Mouse (Mus musculus) kidney, adult 11 months (tissue): ENCODE data around the gene Kat2b.
A peak's percentile ranks its signal among the peaks of the same experiment; 100 is the strongest.
"Not testable (repeated sequence)": the region's sequence is repeated elsewhere in the genome, so short reads cannot be mapped to it uniquely, and the experiment has no call there.

ENCODE experiments used
- DNase-seq: peaks from one replicate; pipeline ENCODE4 v3.0.0; 2022

The Kat2b gene

DNA sequence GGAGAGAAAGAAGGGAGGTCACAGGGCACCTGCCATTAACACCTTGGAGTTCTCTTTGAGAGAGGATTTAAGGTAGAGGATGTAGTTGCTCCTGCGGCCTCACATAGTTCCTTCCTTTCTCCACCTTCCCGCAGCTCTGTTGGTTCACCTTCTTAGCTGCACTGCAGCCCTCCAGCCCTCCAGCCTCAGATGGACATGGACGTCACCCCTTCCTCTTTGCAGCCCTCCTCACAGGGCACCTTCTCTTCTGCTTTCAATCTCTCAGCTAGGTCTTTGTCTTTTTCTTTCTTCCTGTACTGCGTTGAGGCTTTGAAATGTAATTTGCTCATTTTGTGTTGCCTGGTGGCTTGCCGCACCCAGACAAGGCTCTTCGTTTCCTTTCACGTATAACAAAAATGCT lies 39.4 kb downstream of the Kat2b start:
- DNase-seq, result not testable (repeated sequence)

- not testable (repeated sequence) for DNase-seq
These were observed 42.3 kb downstream of the Kat2b start for GRCm38 (mm10) chr17:53608924-53609323.

DNA sequence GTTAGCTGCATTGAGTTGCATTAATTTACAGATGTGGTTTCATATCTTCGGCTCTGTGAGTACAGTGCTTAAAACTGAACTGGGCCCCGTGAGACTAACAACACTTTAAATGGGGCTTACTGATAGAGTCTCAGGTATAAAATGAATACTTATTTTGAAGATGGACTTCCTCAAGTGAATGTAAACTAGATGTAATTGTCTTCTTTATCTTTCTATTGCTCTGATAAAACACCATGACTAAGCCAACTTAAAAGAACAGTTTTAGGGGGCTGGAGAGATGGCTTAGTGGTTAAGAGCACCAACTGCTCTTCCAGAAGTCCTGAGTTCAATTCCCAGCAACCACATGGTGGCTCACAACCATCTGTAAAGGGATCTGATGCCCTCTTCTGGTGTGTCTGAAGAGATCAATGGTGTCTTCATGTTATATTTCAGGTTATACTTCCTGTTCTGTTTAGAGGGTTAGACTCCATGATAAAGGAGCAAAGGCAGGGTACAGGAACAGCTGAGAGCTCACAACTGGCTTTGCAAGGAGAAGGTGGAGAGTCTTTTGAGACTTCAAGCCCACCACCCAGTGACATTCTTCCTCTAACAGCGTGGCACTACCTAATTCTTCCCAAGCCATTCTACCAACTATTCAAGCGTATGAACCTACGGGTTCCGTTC lies 50.8 kb downstream of the Kat2b start:
- no peak for DNase-seq

DNA sequence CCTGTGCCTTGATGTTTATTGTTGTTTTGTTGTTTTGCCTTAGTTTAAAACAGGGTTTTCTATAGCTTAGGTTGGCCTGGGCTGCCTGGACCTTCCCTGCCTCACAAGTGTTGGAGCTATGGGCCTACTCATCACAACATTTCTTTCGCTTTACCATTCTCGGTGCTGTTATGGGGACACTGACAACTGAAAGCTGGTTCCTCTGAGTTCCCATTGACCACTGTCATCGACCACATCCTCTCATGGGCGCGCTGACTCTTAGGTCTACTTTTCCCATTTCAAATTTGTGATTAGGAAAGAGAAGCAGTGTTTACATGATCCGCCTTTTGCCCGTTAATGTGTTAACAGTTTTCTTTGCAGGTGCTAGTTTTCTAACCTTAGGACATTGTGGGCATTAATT lies 51.7 kb downstream of the Kat2b start:
- no peak for DNase-seq

- no peak for DNase-seq
These were observed 52.7 kb downstream of the Kat2b start for GRCm38 (mm10) chr17:53619391-53619790.

- no peak for DNase-seq
These were observed 54.0 kb downstream of the Kat2b start for GRCm38 (mm10) chr17:53620611-53621010.

GRCm38 (mm10) chr17:53622125-53622524 lies 55.5 kb downstream of the Kat2b start:
- no peak for DNase-seq

- DNase-seq, result no peak
These were observed 57.1 kb downstream of the Kat2b start for GRCm38 (mm10) chr17:53623762-53624161.

DNA sequence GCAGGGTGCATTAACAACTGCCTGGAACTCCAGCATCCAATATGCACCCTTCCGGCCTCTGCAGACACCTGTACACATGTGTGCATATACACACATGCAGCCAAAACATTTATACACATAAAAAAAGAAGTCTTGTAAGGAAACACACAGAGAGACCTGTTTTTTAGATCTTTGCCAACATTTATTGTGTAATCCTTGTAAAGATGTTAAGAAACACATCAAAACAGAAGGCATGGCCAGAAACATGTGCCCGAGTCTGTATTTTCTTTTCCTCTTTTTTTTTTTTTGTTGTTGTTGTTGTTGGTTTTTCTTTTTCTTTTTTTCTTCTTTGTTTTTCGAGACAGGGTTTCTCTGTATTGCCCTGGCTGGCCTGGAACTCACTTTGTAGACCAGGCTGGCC lies 59.5 kb downstream of the Kat2b start:
- no peak for DNase-seq

- peak; percentile 34 for DNase-seq
These were observed 60.8 kb downstream of the Kat2b start for GRCm38 (mm10) chr17:53627497-53627896.

- no peak for DNase-seq
These were observed 61.5 kb downstream of the Kat2b start for GRCm38 (mm10) chr17:53628131-53628530.

DNA sequence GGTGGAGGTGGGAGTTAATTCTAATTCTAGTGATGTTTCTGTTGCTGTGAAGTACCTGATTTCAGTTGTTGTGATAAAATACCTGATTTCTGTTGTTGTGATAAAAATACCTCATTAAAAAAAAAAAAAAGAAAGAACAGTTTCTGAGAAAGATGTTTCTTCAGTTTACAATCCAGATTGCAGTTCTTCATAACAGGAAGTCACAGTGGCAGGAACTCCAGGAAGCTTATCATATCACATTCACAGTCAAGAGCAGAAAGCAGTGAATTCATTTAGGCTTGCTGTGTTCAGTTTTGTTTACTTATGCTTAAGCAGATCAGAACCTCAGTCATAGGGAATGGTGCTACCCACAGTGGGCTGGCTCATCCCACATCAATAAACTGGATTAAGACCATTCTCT lies 64.7 kb downstream of the Kat2b start:
- no peak for DNase-seq

GRCm38 (mm10) chr17:53643360-53643759 lies 76.7 kb downstream of the Kat2b start:
- no peak for DNase-seq

- DNase-seq, result peak; percentile 14
These were observed 83.6 kb downstream of the Kat2b start for GRCm38 (mm10) chr17:53650251-53650661.

GRCm38 (mm10) chr17:53654596-53654995 lies 87.9 kb downstream of the Kat2b start:
- no peak for DNase-seq

DNA sequence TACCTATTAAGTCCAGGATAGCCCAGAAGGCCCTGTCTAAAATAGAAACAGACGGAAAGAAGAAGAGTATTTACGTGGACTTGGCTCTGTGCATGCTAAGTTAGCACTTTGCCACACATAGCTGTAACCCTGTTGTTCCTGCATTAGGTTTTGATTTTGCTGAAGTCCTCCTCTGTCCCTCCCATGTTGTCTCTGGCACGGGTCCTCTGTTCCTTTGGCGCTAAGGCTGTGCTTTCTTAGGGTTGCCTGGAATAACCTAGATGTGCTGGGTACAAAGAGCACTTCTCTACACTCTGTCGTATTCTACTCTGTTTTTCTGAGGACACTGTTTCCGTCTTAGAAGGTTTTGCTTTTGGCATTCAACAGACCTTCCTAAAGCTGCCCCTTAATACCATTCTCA lies 88.4 kb downstream of the Kat2b start:
- DNase-seq, result peak; percentile 55

DNA sequence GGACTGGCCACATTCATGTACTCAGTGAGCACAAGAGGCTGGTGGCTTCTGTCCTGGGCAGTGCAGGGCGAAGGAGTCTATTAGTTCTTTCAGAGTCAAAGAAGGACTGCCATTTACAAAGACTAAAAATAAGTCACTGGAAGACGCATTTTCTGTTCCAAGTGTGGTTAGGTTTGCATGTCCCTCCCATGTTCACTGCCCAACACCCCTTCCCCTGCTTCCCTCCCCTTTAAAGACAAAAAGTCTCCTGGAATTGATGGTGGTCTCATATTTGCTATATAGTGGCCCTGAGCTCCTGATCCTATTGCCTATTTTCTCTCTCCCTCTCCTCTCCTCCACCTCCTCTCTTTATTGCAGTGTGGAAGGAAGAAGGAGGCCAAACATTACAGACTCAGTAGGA lies 89.3 kb downstream of the Kat2b start:
- no peak for DNase-seq

- no peak for DNase-seq
These were observed 89.8 kb downstream of the Kat2b start for GRCm38 (mm10) chr17:53656369-53656860.

- not testable (repeated sequence) for DNase-seq
These were observed 90.7 kb downstream of the Kat2b start for GRCm38 (mm10) chr17:53657391-53657790.

GRCm38 (mm10) chr17:53658668-53659067 lies 92.0 kb downstream of the Kat2b start:
- DNase-seq, result no peak

GRCm38 (mm10) chr17:53659230-53659629 lies 92.6 kb downstream of the Kat2b start:
- DNase-seq, result no peak

- no peak for DNase-seq
These were observed 93.1 kb downstream of the Kat2b start for GRCm38 (mm10) chr17:53659738-53660137.

DNA sequence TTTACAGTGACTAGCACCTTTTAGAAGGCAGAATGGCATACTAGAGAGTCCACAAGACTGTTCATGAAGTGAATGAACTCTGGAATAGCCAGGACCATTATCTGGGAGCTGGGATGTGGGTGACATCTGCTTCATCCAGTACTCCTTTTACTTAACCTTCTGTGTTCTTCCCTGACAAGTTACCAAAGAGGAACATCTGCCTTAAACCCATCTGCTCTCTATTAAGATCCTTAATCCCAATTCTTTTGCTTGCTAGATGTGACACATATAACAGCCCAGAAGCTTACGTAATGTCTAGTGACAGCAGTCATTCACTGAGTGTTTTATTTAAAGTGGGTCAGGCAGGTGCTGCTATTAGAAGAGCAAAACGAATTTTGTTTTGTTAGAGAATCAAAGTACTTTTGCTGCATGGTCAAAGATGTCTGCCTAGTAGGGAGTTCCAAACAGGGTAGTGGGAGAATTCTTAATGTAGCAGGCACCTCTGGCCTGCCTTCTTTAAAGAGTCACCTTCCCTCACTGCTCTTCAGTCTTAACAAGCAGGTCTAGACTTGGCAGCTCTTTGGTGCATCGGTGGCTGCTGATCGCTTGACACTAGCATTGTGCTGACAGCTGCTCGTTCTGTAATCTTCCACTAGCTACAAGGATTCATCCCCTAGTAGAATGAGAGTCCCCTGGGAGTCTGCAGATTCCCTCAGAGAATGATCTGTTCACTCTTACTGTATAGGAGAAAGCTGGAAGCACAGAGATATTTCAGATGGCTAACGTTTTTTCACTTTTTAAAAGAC lies 94.6 kb downstream of the Kat2b start:
- DNase-seq, result no peak

DNA sequence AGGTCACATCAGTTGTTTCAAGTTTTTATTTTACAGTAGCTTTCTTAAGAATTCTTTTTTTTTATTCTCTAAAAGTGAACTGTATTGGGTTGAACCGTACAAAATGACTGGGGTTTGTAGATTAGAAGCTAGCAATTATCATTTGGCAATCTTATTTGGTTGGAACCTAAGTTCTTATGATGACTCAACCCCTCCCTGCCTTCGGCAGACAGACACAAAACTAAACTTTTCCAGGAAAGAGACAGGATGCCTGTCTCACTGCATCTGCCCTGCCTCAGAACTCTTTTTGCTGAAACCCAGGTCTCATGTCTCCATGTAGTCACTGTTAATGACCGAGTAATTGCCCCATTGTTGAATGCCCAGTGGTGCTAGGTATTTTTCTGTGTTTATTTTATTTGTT lies 97.6 kb downstream of the Kat2b start:
- no peak for DNase-seq
